Mouse (Mus musculus) lung, embryonic 14.5 days (tissue): ENCODE results near the gene Ano6. TPM values are rescaled to one million over a fixed set of nuclear protein-coding genes. Genes with fewer than 3 reads are reported as not detected.

Experiments
- ATAC-seq: fragments of 200-750 bp; cut with Nextera tagmentation; 2 replicates; pipeline ENCODE4 v1.8.0; 2017; ENCODE audit warnings: mild to moderate bottlenecking, moderate TSS enrichment, moderate library complexity; ENCODE audit not compliant: insufficient read depth
- DNase-seq: peaks from one replicate; pipeline ENCODE4 v3.0.0-alpha.2; 2015
- H3K27ac ChIP-seq: fragments of 300-500 bp; sonication (generic); 2 replicates; pipeline ENCODE4 v1.5.1; 2014; ENCODE audit warnings: low read depth, mild to moderate bottlenecking, moderate library complexity
- H3K27me3 ChIP-seq: fragments of 300-500 bp; sonication (generic); 2 replicates; pipeline ENCODE4 v1.6.1; 2014; ENCODE audit warnings: low read length, control low read depth; ENCODE audit not compliant: insufficient read depth
- H3K36me3 ChIP-seq: fragments of 300-500 bp; sonication (generic); 2 replicates; pipeline ENCODE4 v1.6.1; 2014; ENCODE audit warnings: control low read depth; ENCODE audit not compliant: insufficient read depth
- H3K4me1 ChIP-seq: fragments of 300-500 bp; sonication (generic); 2 replicates; pipeline ENCODE4 v1.6.1; 2014; ENCODE audit warnings: antibody characterized with exemption, control low read depth; ENCODE audit not compliant: insufficient read depth
- H3K4me2 ChIP-seq: fragments of 300-500 bp; sonication (generic); 2 replicates; pipeline ENCODE4 v1.6.1; 2014; ENCODE audit warnings: mild to moderate bottlenecking
- H3K4me3 ChIP-seq: fragments of 300-500 bp; sonication (generic); 2 replicates; pipeline ENCODE4 v1.5.1; 2014; ENCODE audit warnings: low read depth, low read length
- H3K9ac ChIP-seq: fragments of 300-500 bp; sonication (generic); 2 replicates; pipeline ENCODE4 v1.6.1; 2014
- H3K9me3 ChIP-seq: fragments of 300-500 bp; sonication (generic); 2 replicates; pipeline ENCODE4 v1.6.1; 2016; ENCODE audit warnings: low read depth, low read length, control low read depth
- CTCF ChIP-seq: IDR thresholded peaks from 2 replicates; pipeline ENCODE4 v1.5.1; 2016; ENCODE audit warnings: antibody characterized with exemption, low read depth
- WGBS: fragments of 180-500 bp; shearing (Covaris S2); extraction: QIAGEN DNeasy Blood & Tissue Kit; methylation state at CpG from one replicate; pipeline ENCODE4 v1.1.7; 2014; 5-methylcytosine and 5-hydroxymethylcytosine counted together
- polyA plus RNA-seq: library from polyadenylated mRNA; unstranded; fragments of >200 nt; fragmentation: Nextera tagmentation; extraction: Ambion mirVana; gene quantifications from 2 replicates; pipeline ENCODE4 v1.2.1, GENCODE M21; 2014

Ano6 gene
- polyA plus RNA-seq, 1 experiment from 2014 or later, result 54.7 TPM

DNA sequence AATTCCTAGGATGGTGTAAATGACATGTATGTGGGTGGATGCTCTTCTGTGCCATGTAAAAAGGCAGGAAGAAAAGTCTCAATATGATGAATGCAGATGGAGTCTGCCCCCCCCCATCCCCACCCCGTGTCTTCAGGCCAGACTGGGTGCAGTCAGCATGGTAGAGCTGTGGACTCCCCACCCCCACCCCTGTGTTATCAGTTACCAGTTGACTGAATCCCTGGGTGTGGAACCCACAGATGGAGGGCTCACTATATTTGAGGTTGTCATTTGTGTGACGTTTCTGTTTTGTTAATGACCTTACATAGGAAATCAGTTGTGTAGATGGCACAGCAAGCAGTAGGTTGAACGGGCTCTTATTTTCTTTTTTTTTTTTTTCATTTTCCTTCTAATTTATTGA, 126.7 kb downstream of the Ano6 start:
- peaks cover 45% of the 10 kb centered on the region for H3K36me3 ChIP-seq
- 90% methylated on average over 3 of the region's 3 CpGs for WGBS

DNA sequence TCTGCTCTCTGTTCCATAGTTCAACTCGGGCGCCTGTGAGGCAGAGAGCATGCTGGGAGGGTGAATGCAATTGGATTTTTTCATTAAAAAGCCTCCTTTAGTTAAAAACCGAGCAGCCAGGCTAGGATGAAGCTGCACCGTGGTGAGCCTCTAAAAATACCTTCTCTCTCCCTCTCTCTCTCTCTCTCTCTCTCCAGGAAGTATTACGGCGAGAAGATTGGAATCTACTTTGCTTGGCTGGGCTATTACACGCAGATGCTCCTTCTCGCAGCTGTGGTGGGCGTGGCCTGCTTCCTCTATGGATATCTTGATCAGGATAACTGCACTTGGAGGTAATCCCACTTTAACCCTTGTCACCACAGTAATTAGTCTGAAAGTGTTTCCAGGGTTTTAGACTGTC, 129.4 kb downstream of the Ano6 start:
- H3K4me1 ChIP-seq, result no peaks in the 10 kb centered on the region
- no peak for TF ChIP-seq CTCF
- no peak overlapping the region for H3K4me2 ChIP-seq
- no peaks in the 10 kb centered on the region for H3K27me3 ChIP-seq
- no peak overlapping the region for H3K4me3 ChIP-seq
- no peak for ATAC-seq
- no peaks in the 10 kb centered on the region for H3K9me3 ChIP-seq
- peaks cover 33% of the 10 kb centered on the region for H3K36me3 ChIP-seq
- H3K9ac ChIP-seq, result no peak overlapping the region
- 55% methylated on average over 9 of the region's 9 CpGs for WGBS
- DNase-seq, result no peak
- H3K27ac ChIP-seq, result no peak overlapping the region

More for the DNA sequence above, 126.7 kb downstream of the Ano6 start:
- Histone ChIP-seq H3K9me3 (no peaks in the 10 kb centered on the region), H3K4me3 (no peak overlapping the region), H3K27ac (no peak overlapping the region), H3K9ac (no peak overlapping the region), H3K4me2 (no peak overlapping the region), H3K4me1 (no peaks in the 10 kb centered on the region), H3K27me3 (no peaks in the 10 kb centered on the region)
- DNase-seq, result no peak
- no peak for ATAC-seq
- no peak for TF ChIP-seq CTCF

GRCm38 (mm10) chr15:95921072-95921471, 130.4 kb downstream of the Ano6 start:
- H3K27me3 ChIP-seq, result no peaks in the 10 kb centered on the region
- no peak overlapping the region for H3K9ac ChIP-seq
- H3K4me2 ChIP-seq, result no peak overlapping the region
- ATAC-seq (no peak), DNase-seq (no peak)
- H3K4me3 ChIP-seq, result no peak overlapping the region
- TF ChIP-seq CTCF, result no peak
- H3K36me3 ChIP-seq, result peaks cover 29% of the 10 kb centered on the region
- H3K9me3 ChIP-seq, result no peaks in the 10 kb centered on the region
- WGBS, result 83% methylated on average over 3 of the region's 3 CpGs
- no peak overlapping the region for H3K27ac ChIP-seq
- H3K4me1 ChIP-seq, result no peaks in the 10 kb centered on the region

DNA sequence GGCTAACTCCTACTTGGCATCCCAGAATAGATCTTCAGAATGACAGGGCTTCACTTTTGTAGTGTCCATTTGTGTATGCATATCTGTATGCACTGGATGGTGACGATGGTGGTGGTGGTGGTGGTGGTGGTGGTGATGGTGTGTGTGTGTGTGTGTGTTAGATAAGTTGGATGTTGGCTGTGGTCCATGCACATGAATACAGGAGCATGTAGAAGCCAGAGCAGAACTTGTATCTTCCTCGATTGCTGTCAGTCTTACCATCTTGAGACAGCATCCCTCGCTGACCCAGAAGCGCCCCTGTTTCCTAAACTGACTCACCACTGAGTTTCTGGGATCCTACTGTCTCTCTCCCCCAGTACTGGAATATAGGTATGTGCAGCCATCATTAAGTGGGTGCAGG, 131.0 kb downstream of the Ano6 start:
- TF ChIP-seq CTCF, result no peak
- no peaks in the 10 kb centered on the region for H3K9me3 ChIP-seq
- no peak overlapping the region for H3K9ac ChIP-seq
- H3K4me3 ChIP-seq, result no peak overlapping the region
- no peak overlapping the region for H3K27ac ChIP-seq
- DNase-seq (no peak), ATAC-seq (no peak)
- H3K36me3 ChIP-seq, result peaks cover 24% of the 10 kb centered on the region
- no peaks in the 10 kb centered on the region for H3K4me1 ChIP-seq
- H3K27me3 ChIP-seq, result no peaks in the 10 kb centered on the region
- H3K4me2 ChIP-seq, result no peak overlapping the region
- WGBS, result 85% methylated on average over 4 of the region's 4 CpGs

DNA sequence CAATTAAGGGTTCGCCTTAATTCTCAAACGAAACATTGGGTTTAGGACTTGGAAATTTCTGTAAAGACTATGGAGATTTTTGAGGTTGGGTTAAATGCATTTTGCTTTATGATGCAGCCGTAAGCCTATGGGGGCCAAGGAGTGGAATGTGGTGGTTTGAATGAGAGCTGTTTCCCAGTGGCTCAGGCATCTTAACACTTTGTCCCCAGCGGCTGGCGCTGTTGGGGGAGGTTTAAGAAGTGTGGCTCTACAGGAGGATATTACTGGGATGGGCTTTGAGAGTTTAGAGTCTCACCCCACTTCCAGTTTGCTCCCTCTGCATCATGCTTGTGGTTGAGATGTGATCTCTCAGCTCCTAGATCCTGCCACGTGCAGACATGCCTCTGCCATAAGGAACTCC, 131.9 kb downstream of the Ano6 start:
- DNase-seq (no peak), ATAC-seq (no peak)
- H3K4me3 ChIP-seq, result no peak overlapping the region
- no peaks in the 10 kb centered on the region for H3K9me3 ChIP-seq
- TF ChIP-seq CTCF, result no peak
- no peaks in the 10 kb centered on the region for H3K4me1 ChIP-seq
- H3K9ac ChIP-seq, result no peak overlapping the region
- WGBS, result 89% methylated on average over 6 of the region's 6 CpGs
- no peak overlapping the region for H3K4me2 ChIP-seq
- no peak overlapping the region for H3K27ac ChIP-seq
- H3K27me3 ChIP-seq, result no peaks in the 10 kb centered on the region
- H3K36me3 ChIP-seq, result peaks cover 24% of the 10 kb centered on the region

DNA sequence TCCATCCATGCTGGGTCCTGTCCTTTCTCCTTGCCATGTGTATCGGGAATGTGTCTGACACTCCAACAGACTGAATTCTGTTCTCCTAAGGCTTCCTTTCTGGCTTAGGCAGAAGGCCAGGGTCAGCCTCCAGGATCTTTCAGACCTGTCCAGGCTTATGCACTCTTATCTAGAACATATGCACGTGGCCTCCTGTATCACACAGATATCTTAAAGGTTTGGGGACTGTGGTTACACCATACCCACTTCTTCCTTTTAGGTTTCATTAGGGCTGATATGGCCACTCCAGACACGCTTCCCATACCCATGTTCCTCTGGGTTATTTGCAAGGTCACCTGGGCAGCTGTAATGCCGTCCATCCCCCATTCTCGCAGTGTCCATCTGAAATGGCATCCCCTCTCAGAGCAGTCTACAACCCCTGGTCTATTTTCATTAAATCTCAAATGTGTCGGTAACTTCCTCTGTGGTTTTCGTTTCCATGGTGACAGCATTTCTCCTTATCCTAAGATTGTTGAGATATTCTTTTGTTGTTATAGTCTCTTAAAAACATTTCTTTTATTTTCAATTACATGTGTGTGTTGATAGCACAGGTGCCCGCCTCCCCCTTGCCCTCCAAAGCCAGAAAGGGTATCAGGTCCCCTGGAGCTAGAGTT, 134.8 kb downstream of the Ano6 start:
- no peaks in the 10 kb centered on the region for H3K9me3 ChIP-seq
- H3K36me3 ChIP-seq, result peaks cover 27% of the 10 kb centered on the region; the same call in 1 of the 2 replicates
- no peak overlapping the region for H3K4me2 ChIP-seq
- no peaks in the 10 kb centered on the region for H3K27me3 ChIP-seq
- H3K27ac ChIP-seq, result no peak overlapping the region
- H3K9ac ChIP-seq, result no peak overlapping the region
- DNase-seq, result no peak
- no peaks in the 10 kb centered on the region for H3K4me1 ChIP-seq
- no peak overlapping the region for H3K4me3 ChIP-seq
- no peak for ATAC-seq
- WGBS, result 85% methylated on average over 8 of the region's 8 CpGs
- no peak for TF ChIP-seq CTCF

GRCm38 (mm10) chr15:95929087-95929486, 138.4 kb downstream of the Ano6 start:
- no peak overlapping the region for H3K4me3 ChIP-seq
- H3K27me3 ChIP-seq, result no peaks in the 10 kb centered on the region
- 0 out of 2 replicates have a peak, but pooled peaks cover 3% of the 10 kb centered on the region for H3K4me1 ChIP-seq
- WGBS, result 81% methylated on average over 6 of the region's 6 CpGs
- ATAC-seq (no peak), DNase-seq (no peak)
- no peak overlapping the region for H3K4me2 ChIP-seq
- H3K9ac ChIP-seq, result no peak overlapping the region
- no peak overlapping the region for H3K27ac ChIP-seq
- H3K9me3 ChIP-seq, result no peaks in the 10 kb centered on the region
- peaks cover 11% of the 10 kb centered on the region; the same call in 1 of the 2 replicates for H3K36me3 ChIP-seq
- TF ChIP-seq CTCF, result no peak
